Mouse (Mus musculus) urinary bladder, adult 2 months (tissue): ENCODE results near the gene Stard3. TPM values are rescaled to one million over a fixed set of nuclear protein-coding genes. Genes with fewer than 3 reads are reported as not detected.

ENCODE experiments used
- DNase-seq: peaks from one replicate; pipeline ENCODE4 v3.0.0; 2022; ENCODE audit warnings: low spot score
- polyA plus RNA-seq: library from polyadenylated mRNA; depleted of rRNA; stranded (reverse); fragments of >200 nt; gene quantifications from 2 replicates; pipeline ENCODE4 v1.2.3, GENCODE M21; 2012

Stard3 gene
- polyA plus RNA-seq, 1 experiment: 45.8 TPM

DNA sequence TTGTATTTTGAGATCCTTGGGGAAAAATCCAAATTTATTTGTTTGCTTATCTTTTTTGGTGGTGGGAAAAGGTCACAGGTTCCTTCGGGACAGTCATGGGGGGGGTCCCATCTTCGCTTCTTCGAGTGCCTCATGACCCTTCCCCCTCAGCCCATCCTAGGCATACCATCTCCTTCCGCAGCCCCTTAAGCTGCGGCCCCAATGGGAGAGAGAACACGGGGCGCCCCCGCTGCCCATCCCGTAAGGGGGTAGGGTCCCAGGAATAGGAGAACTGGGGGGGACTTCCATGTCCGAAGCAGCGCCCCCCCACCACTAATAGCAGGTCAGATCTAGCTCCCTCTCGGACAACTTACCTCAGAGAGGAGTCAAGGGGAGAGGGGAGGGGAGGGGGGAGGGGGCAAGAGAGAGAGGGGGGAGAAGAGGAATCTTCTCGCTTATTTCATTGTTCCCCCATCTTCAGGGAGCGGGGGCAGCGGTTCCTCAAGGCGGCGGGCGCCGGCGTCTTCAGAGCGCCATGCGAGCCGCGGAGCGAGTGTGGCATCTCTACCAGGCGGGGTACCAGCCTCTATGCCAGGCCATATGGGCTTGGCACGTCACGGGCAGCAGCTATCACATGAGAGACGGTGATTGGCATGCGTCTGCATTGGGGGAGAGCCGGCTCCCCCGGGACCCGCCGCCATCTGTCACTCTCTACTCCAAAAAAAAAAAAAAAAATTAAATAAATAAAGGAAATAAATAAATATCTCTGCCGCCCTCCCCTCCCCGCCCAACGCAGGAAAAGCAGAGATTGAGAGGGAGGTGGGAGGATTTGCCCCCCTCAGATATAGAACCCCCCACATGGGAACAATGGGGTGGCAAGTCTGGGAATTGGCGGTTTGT lies 28.8 kb upstream of the Stard3 start, which contains the start of gene Neurod2:
Neurod2 (minus strand) TSS at position 568 of the 879 bp plus-strand sequence.
- no peak for DNase-seq

DNA sequence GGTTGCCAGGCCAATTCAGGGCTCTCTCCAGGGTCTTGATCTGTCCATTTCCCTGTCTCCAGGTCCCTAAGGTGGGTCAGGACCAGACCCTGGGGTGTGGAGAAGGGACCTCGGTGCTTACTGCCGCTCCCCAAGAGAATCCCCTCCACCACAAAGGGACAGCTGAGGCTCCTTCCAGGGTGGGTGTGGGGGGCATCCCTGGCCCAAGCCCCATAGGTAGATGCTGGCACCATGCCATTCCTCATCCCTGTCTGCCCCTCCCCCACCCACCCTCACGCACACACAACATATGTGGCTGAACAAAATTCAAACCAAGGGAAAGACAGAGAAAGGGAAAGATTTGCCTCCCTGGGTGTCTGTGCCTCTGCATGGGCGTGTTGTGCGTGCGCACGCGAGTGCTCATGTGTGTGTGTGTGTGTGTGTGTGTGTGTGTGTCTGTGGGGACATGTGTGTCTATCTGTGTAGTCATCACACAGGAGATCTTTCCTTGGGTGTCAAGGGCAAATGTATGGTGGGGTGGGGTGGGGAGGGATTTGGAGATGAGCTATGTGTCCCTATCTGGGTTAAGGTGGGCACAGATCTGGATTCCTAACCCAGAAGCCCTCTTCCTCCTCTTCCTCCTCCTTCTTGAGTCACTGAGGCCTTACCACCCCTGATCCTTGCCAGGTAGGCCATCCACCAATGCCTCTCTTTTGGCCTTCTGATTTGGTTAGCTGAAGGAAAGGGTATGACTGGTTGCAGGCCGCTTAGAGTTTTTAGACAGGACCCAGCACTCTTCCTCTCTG lies 28.0 kb upstream of the Stard3 start:
- DNase-seq: no peak

DNA sequence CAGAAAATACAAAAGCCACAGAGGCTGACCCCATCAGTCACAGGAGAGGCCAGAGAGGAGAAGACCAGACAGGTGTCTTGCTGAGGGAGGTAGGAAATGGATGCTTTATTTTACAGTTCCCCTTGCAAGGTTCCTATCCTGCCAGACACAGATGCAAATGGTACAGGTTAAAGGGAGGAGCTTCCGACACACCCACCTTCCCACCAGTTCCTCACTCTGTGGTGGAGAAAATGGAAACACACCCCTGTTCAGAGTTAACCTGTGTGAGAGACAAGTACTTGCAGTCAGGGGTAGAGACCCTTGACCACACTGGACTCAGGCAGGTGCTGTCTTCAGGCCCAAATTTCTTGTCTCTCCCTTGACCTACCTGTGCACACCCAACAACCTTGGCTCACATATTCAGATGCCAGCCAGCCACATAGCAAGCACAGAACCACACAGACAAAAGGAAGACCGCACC lies 27.4 kb upstream of the Stard3 start:
- no peak for DNase-seq

- no peak for DNase-seq
Observed at GRCm38 (mm10) chr11:98331401-98331800, 26.8 kb upstream of the Stard3 start.

- no peak for DNase-seq
Observed at GRCm38 (mm10) chr11:98332186-98332585, 26.0 kb upstream of the Stard3 start.

GRCm38 (mm10) chr11:98332841-98333240 lies 25.3 kb upstream of the Stard3 start:
- DNase-seq: no peak

GRCm38 (mm10) chr11:98333263-98333696 lies 24.9 kb upstream of the Stard3 start:
- DNase-seq: no peak

DNA sequence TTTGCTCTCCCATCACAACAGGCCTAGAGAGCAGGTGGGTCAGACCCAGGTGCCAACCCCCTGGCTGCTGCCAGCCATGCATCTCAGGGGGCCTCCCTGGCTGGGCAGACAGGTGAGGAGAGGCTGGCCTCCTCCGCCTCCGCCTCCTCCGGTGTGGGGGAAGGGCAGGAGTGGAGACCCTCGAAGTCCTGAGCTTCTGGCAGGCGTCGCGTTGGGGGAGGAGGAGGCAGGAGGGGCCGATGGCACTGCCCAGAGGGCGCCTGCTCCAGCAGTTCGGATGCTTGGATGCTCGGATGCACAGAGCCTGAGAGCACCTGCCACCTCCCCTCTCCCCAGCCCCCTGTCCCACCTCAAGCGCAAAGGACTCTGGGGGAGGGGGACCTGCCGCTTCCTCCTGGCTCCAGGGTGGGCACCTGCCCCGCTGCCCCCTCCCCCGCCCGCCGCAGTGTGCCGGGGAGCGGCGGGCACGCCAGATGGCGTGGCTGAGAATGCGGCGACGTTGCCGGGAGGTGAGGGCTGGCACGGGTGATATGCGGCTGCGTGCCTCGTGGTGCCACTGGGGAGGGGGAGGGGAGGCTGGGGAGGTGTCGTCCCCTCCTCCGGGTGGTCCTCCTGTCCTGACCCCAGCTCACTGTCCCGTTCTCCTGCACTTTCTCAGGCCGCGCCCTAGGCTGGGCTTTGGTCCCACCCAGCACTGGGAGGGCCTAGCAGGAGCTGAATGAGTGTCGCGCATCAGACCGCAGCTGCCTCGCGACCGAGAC lies 24.0 kb upstream of the Stard3 start:
- no peak for DNase-seq

DNA sequence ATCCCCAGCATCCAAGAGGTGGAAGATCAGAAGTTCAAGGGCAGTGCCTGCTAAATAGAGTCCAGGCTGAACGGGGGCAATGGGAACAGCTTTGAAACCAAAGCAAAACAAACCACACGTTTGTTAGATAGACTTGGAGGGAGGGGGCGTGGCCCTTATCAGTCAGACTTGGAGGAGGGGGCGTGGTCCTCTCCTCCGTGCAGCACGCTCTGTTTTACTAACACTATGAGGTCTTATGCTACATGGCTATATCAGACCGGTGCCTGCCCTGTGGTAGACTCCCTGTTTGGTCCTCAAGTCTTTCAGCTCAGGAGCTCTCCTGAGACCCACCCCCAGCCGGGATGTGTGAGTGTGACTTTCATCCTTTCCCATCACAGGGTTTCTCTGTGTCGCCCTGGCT lies 22.9 kb upstream of the Stard3 start:
- DNase-seq: no peak

DNA sequence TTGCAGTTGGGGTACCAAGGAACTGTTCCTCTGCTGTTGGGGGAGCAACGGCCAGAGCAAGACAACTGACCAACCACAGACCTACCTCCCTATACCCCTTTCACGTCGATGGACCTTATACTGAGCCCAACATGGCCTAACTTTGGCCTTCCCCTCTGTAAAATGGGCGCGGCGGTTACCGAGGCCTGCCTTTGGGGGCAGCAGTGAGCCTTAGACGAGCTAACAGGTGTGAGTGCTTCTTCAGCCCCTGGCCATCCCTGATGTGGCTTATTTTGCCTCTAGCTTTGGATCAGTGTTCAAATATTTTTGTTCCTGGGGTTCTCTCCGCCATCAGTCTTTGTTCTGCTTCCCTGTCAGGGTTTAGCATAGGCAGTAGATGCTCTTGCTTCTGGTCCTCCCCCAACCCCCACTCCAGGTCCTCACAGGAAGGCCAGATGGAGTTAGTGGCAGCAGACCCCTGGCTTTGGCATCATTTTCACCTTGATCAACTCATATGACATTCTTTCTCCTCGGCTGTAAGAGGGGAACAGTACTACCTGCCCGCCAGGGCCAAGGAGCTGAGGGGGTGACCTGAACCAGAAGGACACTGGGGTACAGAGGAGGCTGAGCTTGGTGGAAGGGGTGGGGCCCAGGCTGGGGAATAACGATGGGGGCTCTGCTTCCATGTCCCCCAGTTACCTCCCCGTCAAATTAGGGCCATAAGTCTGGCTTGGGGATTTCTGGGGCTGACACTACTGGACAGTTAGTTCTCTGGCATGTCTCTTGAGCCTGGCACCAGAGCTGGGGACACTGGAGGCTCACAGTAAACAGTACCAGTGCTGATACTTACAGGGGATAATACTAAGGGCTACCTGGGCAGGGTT lies 21.7 kb upstream of the Stard3 start:
- DNase-seq: no peak

GRCm38 (mm10) chr11:98338507-98338961 lies 19.6 kb upstream of the Stard3 start:
- peak; percentile 44 for DNase-seq

GRCm38 (mm10) chr11:98339071-98339501 lies 19.1 kb upstream of the Stard3 start:
- DNase-seq: no peak

- DNase-seq: no peak
Observed at GRCm38 (mm10) chr11:98339679-98340287, 18.4 kb upstream of the Stard3 start.

GRCm38 (mm10) chr11:98340597-98340996 lies 17.6 kb upstream of the Stard3 start:
- DNase-seq: no peak

DNA sequence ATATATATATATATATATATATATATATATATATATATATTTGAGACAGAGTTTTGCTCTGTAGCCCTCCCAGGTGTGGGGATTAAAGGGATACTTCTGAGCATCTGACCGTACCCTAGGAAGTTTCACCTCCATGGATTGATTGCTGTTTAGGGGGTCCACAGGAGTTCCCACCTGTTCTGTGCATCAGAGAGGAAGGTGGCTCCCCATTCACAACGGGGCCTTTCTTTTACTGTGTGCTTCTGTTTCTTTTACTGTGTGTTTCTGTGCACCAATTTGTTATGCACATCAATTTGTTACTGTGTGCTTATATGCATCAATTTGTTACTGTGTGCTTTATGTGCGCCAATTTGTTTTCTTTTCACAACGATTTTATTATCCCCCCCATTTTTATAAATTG lies 17.0 kb upstream of the Stard3 start:
- no peak for DNase-seq

- peak; percentile 93 for DNase-seq
Observed at GRCm38 (mm10) chr11:98342000-98342945, 15.9 kb upstream of the Stard3 start.

GRCm38 (mm10) chr11:98345253-98345652 lies 12.9 kb upstream of the Stard3 start:
- DNase-seq: peak; percentile 53

DNA sequence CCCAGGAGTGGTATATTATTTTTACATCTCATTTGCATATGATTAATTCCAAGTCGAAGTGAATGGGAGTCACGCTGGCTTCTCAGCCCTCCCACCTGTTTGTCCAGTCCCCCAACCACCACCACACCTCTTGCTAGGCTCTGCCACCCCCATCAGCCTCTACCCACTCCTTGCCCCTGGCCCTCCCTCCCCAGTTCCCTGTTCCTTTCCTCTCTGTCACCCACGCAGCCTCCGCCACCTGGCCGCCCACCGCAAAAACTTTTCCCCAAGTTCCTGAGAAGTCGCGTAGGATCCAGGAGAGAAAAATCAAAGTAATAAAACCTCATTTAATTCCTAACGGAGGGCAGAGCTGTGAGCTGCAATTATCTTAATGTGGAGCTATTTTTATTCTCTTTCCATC lies 12.0 kb upstream of the Stard3 start:
- no peak for DNase-seq
